Mouse (Mus musculus) layer of hippocampus, adult 8-10 months (tissue): ENCODE data around the gene Nadk. TPM values are rescaled to one million over a fixed set of nuclear protein-coding genes. Genes with fewer than 3 reads are reported as not detected.
"Not testable (repeated sequence)": the region's sequence is repeated elsewhere in the genome, so short reads cannot be mapped to it uniquely, and the experiment has no call there.

Experiments used
- DNase-seq, 2 experiments: peaks; one replicate each; pipeline ENCODE4 v3.0.0; 2022; ENCODE audit warnings: low spot score in 2 of 2
- total RNA-seq, 4 experiments: library from RNA; stranded (reverse); gene quantifications; 2 replicates each; pipeline ENCODE4 v1.2.4; 2022

Nadk gene
- total RNA-seq, 4 experiments from 2014 or later, result 52.2 to 69.2 (median 59.6) TPM

GRCm38 (mm10) chr4:155569818-155570217, 7.6 kb downstream of the Nadk start:
- no peak for DNase-seq

GRCm38 (mm10) chr4:155570315-155570714, 8.1 kb downstream of the Nadk start:
- not testable (repeated sequence) for DNase-seq

GRCm38 (mm10) chr4:155571442-155571841, 9.3 kb downstream of the Nadk start:
- DNase-seq, result no peak

GRCm38 (mm10) chr4:155573155-155573554, 11.0 kb downstream of the Nadk start:
- no peak for DNase-seq

GRCm38 (mm10) chr4:155573876-155574275, 11.7 kb downstream of the Nadk start:
- no peak for DNase-seq

- no peak for DNase-seq
These were observed 12.8 kb downstream of the Nadk start for GRCm38 (mm10) chr4:155574931-155575330.

GRCm38 (mm10) chr4:155575521-155575920, 13.3 kb downstream of the Nadk start:
- DNase-seq, result no peak

GRCm38 (mm10) chr4:155577132-155577531, 15.0 kb downstream of the Nadk start:
- DNase-seq, result no peak

- DNase-seq, result no peak
These were observed 15.6 kb downstream of the Nadk start for GRCm38 (mm10) chr4:155577741-155578140.

GRCm38 (mm10) chr4:155578336-155579125, 16.4 kb downstream of the Nadk start:
- no peak for DNase-seq

- DNase-seq, result peak in 1 of 2 experiments; percentile 40
These were observed 18.2 kb downstream of the Nadk start for GRCm38 (mm10) chr4:155580420-155580819.

GRCm38 (mm10) chr4:155582279-155582905, 20.2 kb downstream of the Nadk start:
- no peak for DNase-seq

GRCm38 (mm10) chr4:155589356-155589755, 27.2 kb downstream of the Nadk start:
- no peak for DNase-seq

- DNase-seq, result no peak
These were observed 29.0 kb downstream of the Nadk start for GRCm38 (mm10) chr4:155591012-155591719.

GRCm38 (mm10) chr4:155593780-155594179, 31.6 kb downstream of the Nadk start:
- no peak for DNase-seq

- no peak for DNase-seq
These were observed 33.6 kb downstream of the Nadk start for GRCm38 (mm10) chr4:155595777-155596176.

- DNase-seq, result no peak
These were observed 34.4 kb downstream of the Nadk start for GRCm38 (mm10) chr4:155596606-155597005.

- no peak for DNase-seq
These were observed 36.4 kb downstream of the Nadk start for GRCm38 (mm10) chr4:155598536-155598935.

- no peak for DNase-seq
These were observed 38.0 kb downstream of the Nadk start for GRCm38 (mm10) chr4:155599901-155600825.

GRCm38 (mm10) chr4:155601091-155601996, 39.2 kb downstream of the Nadk start, which contains the start of gene Slc35e2:
Gene Slc35e2, plus strand, starts transcription at chr4:155601416.
- peak; percentile 89 to 95 for DNase-seq
